Mouse (Mus musculus) hindbrain, embryonic 11.5 days (tissue): ENCODE measurements around the gene Clptm1. TPM values are rescaled to one million over a fixed set of nuclear protein-coding genes. Genes with fewer than 3 reads are reported as not detected.

Experiments used
- ATAC-seq: fragments of 200-750 bp; cut with Nextera tagmentation; 2 replicates; pipeline ENCODE4 v1.8.0; 2017; ENCODE audit warnings: mild to moderate bottlenecking, moderate TSS enrichment, moderate library complexity; ENCODE audit not compliant: low FRiP score
- DNase-seq: peaks from one replicate; pipeline ENCODE4 v3.0.0-alpha.2; 2015; ENCODE audit warnings: low spot score
- H3K27ac ChIP-seq: fragments of 300-500 bp; sonication (generic); 2 replicates; pipeline ENCODE4 v1.5.1; 2014; ENCODE audit warnings: mild to moderate bottlenecking, low read depth, low read length
- H3K27me3 ChIP-seq: fragments of 300-500 bp; sonication (generic); 2 replicates; pipeline ENCODE4 v1.6.1; 2014; ENCODE audit warnings: mild to moderate bottlenecking, low read length, moderate library complexity, mixed read lengths; ENCODE audit not compliant: control insufficient read depth, insufficient read depth
- H3K36me3 ChIP-seq: fragments of 300-500 bp; sonication (generic); 2 replicates; pipeline ENCODE4 v1.6.1; 2014; ENCODE audit warnings: mild to moderate bottlenecking, low read length, moderate library complexity, mixed read lengths; ENCODE audit not compliant: control insufficient read depth, insufficient read depth
- H3K4me1 ChIP-seq: fragments of 300-500 bp; sonication (generic); replicated peaks from 2 replicates; pipeline ENCODE4 v1.6.1; 2014; ENCODE audit warnings: low read length, mixed read lengths; ENCODE audit not compliant: control insufficient read depth, insufficient read depth
- H3K4me2 ChIP-seq: fragments of 300-500 bp; sonication (generic); replicated peaks from 2 replicates; pipeline ENCODE4 v1.6.1; 2014; ENCODE audit warnings: mild to moderate bottlenecking, low read depth, low read length
- H3K4me3 ChIP-seq: fragments of 300-500 bp; sonication (generic); 2 replicates; pipeline ENCODE4 v1.5.1; 2014; ENCODE audit warnings: low read depth, low read length
- H3K9ac ChIP-seq: fragments of 300-500 bp; sonication (generic); 2 replicates; pipeline ENCODE4 v1.6.1; 2014; ENCODE audit warnings: low read depth, low read length
- H3K9me3 ChIP-seq: fragments of 300-500 bp; sonication (generic); 2 replicates; pipeline ENCODE4 v1.6.1; 2016; ENCODE audit warnings: low read length; ENCODE audit not compliant: control insufficient read depth
- WGBS: fragments of 180-500 bp; shearing (Covaris S2); extraction: QIAGEN DNeasy Blood & Tissue Kit; methylation state at CpG from one replicate; pipeline ENCODE4 v1.1.7; 2014; 5-methylcytosine and 5-hydroxymethylcytosine counted together
- polyA plus RNA-seq: library from polyadenylated mRNA; unstranded; fragments of >200 nt; fragmentation: Nextera tagmentation; extraction: Ambion mirVana; gene quantifications from 2 replicates; pipeline ENCODE4 v1.2.1, GENCODE M21; 2014

The Clptm1 gene
- polyA plus RNA-seq, 1 experiment from 2014 or later = 86.2 TPM

- WGBS = 25% methylated on average over 20 of the region's 22 CpGs
- Histone ChIP-seq H3K36me3 (peaks cover 7% of the 10 kb centered on the region; the same call in 1 of the 2 replicates), H3K27me3 (no peaks in the 10 kb centered on the region), H3K27ac (no peak overlapping the region), H3K4me1 (peaks cover 3% of the 10 kb centered on the region; the same call in 1 of the 2 replicates), H3K9me3 (no peaks in the 10 kb centered on the region), H3K4me3 (no peak overlapping the region), H3K9ac (no peak overlapping the region), H3K4me2 (no peak overlapping the region)
- ATAC-seq (peak; percentile 64), DNase-seq (peak; percentile 72)
Observed at GRCm38 (mm10) chr7:19701069-19701761, 36.4 kb upstream of the Clptm1 start.

GRCm38 (mm10) chr7:19700299-19701068 lies 35.7 kb upstream of the Clptm1 start:
- Histone ChIP-seq H3K9ac (no peak overlapping the region), H3K4me2 (no peak overlapping the region), H3K27me3 (no peaks in the 10 kb centered on the region), H3K9me3 (no peaks in the 10 kb centered on the region), H3K4me3 (no peak overlapping the region), H3K4me1 (peaks cover 3% of the 10 kb centered on the region; the same call in 1 of the 2 replicates), H3K27ac (no peak overlapping the region), H3K36me3 (peaks cover 8% of the 10 kb centered on the region; the same call in 1 of the 2 replicates)
- ATAC-seq = no peak
- WGBS = 55% methylated on average over 12 of the region's 12 CpGs
- no peak for DNase-seq

GRCm38 (mm10) chr7:19699827-19700148 lies 35.0 kb upstream of the Clptm1 start:
- H3K4me2 ChIP-seq = peak overlapping the region; percentile 43; the same call in 1 of the 2 replicates
- WGBS = 76% methylated on average over 4 of the region's 4 CpGs
- H3K36me3 ChIP-seq = peaks cover 8% of the 10 kb centered on the region; the same call in 1 of the 2 replicates
- no peak overlapping the region for H3K4me3 ChIP-seq
- no peaks in the 10 kb centered on the region for H3K27me3 ChIP-seq
- H3K9me3 ChIP-seq = no peaks in the 10 kb centered on the region
- DNase-seq (no peak), ATAC-seq (no peak)
- H3K9ac ChIP-seq = no peak overlapping the region
- peaks cover 3% of the 10 kb centered on the region; the same call in 1 of the 2 replicates for H3K4me1 ChIP-seq
- no peak overlapping the region for H3K27ac ChIP-seq

- Histone ChIP-seq H3K9ac (peak within 1 kb of the TSS; percentile 59), H3K9me3 (no peaks in the 10 kb centered on the region), H3K4me2 (peak within 1 kb of the TSS; percentile 43), H3K27ac (no peak within 1 kb of the TSS), H3K36me3 (peaks cover 8% of the 10 kb centered on the region; the same call in 1 of the 2 replicates), H3K27me3 (no peaks in the 10 kb centered on the region), H3K4me3 (peak within 1 kb of the TSS; percentile 29), H3K4me1 (peaks cover 3% of the 10 kb centered on the region; the same call in 1 of the 2 replicates)
- DNase-seq = peak; percentile 55
- 2% methylated on average over 18 of the region's 20 CpGs for WGBS
- peak; percentile 66 for ATAC-seq
Observed at GRCm38 (mm10) chr7:19698907-19699826, 34.3 kb upstream of the Clptm1 start, which contains the start of gene Apoe. Gene Apoe, minus strand, starts transcription at chr7:19699188.

GRCm38 (mm10) chr7:19697949-19698906 lies 33.4 kb upstream of the Clptm1 start:
- Histone ChIP-seq H3K4me2 (peak overlapping the region; percentile 43), H3K36me3 (peaks cover 8% of the 10 kb centered on the region; the same call in 1 of the 2 replicates), H3K27ac (no peak overlapping the region), H3K27me3 (no peaks in the 10 kb centered on the region), H3K4me1 (peaks cover 3% of the 10 kb centered on the region; the same call in 1 of the 2 replicates), H3K4me3 (peak overlapping the region; percentile 29), H3K9ac (peak overlapping the region; percentile 59), H3K9me3 (no peaks in the 10 kb centered on the region)
- DNase-seq = peak; percentile 65
- WGBS = 3% methylated on average over 28 of the region's 28 CpGs
- no peak for ATAC-seq

DNA sequence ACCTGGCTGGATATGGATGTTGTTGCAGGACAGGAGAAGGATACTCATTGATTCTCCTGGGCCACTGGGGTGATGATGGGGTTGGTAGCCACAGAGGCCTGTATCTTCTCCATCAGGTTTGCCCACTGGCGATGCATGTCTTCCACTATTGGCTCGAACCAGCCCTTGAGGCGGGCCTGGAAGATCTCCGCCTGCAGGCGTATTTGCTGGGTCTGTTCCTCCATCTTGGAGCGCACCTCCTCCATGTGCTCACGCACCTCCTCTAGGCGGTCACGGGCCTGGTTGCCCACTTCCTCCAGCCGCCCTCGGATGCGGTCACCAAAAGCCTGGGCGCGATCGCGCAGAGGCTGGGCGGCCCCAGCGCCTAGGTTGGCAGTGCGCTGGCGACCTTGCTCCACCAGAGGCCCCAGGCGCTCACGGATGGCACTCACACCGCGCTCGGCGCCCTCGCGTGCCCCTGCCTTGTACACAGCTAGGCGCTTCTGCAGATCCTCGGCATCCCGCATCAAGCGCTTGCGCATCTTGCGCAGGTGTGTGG lies 31.6 kb upstream of the Clptm1 start:
- no peaks in the 10 kb centered on the region for H3K9me3 ChIP-seq
- no peak overlapping the region for H3K27ac ChIP-seq
- no peak overlapping the region for H3K4me3 ChIP-seq
- no peak overlapping the region for H3K4me2 ChIP-seq
- no peak overlapping the region for H3K9ac ChIP-seq
- no peak for DNase-seq
- peaks cover 3% of the 10 kb centered on the region; the same call in 1 of the 2 replicates for H3K4me1 ChIP-seq
- peaks cover 6% of the 10 kb centered on the region; the same call in 1 of the 2 replicates for H3K36me3 ChIP-seq
- H3K27me3 ChIP-seq = no peaks in the 10 kb centered on the region
- ATAC-seq = no peak
- 93% methylated on average over 34 of the region's 34 CpGs for WGBS

- no peak for ATAC-seq
- no peaks in the 10 kb centered on the region for H3K27me3 ChIP-seq
- peaks cover 6% of the 10 kb centered on the region; the same call in 1 of the 2 replicates for H3K36me3 ChIP-seq
- peaks cover 3% of the 10 kb centered on the region; the same call in 1 of the 2 replicates for H3K4me1 ChIP-seq
- H3K4me2 ChIP-seq = no peak overlapping the region
- no peak overlapping the region for H3K9ac ChIP-seq
- 83% methylated on average over 6 of the region's 6 CpGs for WGBS
- H3K9me3 ChIP-seq = no peaks in the 10 kb centered on the region
- no peak overlapping the region for H3K4me3 ChIP-seq
- no peak overlapping the region for H3K27ac ChIP-seq
- DNase-seq = no peak
Observed at GRCm38 (mm10) chr7:19695881-19696280, 31.0 kb upstream of the Clptm1 start.
